Mouse (Mus musculus) spleen, adult 2 months (tissue): ENCODE results near the gene Ifnk.

Source experiments
- CTCF ChIP-seq: fragments of 200-500 bp; IDR thresholded peaks from 2 replicates; pipeline ENCODE4 v1.5.1; 2011; ENCODE audit warnings: mild to moderate bottlenecking, inconsistent platforms; ENCODE audit not compliant: insufficient read depth, insufficient read length, insufficient replicate concordance; ENCODE audit errors: extremely low read depth
- POLR2A ChIP-seq: fragments of 200-500 bp; IDR thresholded peaks from 2 replicates; pipeline ENCODE4 v1.6.1; 2011; ENCODE audit warnings: low read depth, low read length, inconsistent platforms

DNA sequence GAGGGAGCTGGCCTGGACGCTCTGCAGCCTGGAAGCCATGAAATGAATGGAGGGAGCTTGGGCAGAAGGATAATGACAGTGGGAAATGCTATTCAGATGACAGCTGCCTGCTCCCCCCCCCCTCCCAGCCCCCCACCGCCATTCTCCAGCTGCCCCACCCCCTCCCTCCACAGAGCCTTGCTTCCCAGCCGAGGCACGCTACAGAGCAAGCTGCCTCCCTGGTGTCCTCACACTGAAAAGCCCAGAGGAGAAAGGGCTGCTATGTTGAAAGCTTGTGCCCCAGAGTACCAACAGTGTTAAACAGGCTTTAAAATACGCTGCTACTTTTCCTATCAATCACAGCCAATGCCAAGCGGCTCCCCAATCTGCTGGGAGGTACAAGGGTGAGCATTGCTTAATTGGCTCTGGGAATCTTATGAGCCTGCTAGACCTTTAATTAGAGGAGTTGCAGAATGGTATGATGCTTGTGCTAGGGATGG is 26.5 kb upstream of the Ifnk start:
- TF ChIP-seq CTCF (no peak), POLR2A (no peak)
